In genomic region chr12:85490991-85491390, GRCm38 (mm10) we compare ENCODE assay signal across 13 mouse cellular contexts.
"Had no signal": no experiment of that assay in that cellular context is flagged by ENCODE, and none has a peak within 500 bp of the region (broad histone marks: within the 10 kb centered on the region; RNA-seq: fewer than 3 reads in every experiment).

No protein-coding gene starts in this region.

- H3K9me3 ChIP-seq: limb, embryonic 12.5 days; midbrain, embryonic 12.5 days; stomach, embryonic 15.5 days had no signal

- H3K4me2 ChIP-seq: midbrain, embryonic 12.5 days had no signal

- H3K27me3 ChIP-seq: stomach, embryonic 15.5 days had no signal

- H3K9ac ChIP-seq: limb, embryonic 12.5 days; liver, embryonic 14.5 days; lung, embryonic 14.5 days; midbrain, embryonic 12.5 days; stomach, embryonic 15.5 days had no signal

- H3K36me3 ChIP-seq: limb, embryonic 12.5 days; midbrain, embryonic 12.5 days; stomach, embryonic 15.5 days had no signal

- DNase-seq: kidney, adult 2 months; kidney, postnatal 25 days; layer of hippocampus, postnatal 36 days; lung, embryonic 14.5 days; lung, postnatal 10 days; right cerebral cortex, postnatal 14 days; thymus, postnatal 4 days had no signal

- ATAC-seq: intestine, embryonic 16.5 days; midbrain, embryonic 16.5 days had no signal

- H3K4me3 ChIP-seq: limb, embryonic 12.5 days; midbrain, embryonic 12.5 days; stomach, embryonic 15.5 days had no signal

- H3K27ac ChIP-seq: limb, embryonic 12.5 days; liver, embryonic 14.5 days; midbrain, embryonic 12.5 days had no signal
